Mouse (Mus musculus) forebrain, embryonic 14.5 days (tissue): ENCODE data around the gene Tyw3. TPM values are rescaled to one million over a fixed set of nuclear protein-coding genes. Genes with fewer than 3 reads are reported as not detected.
"Not testable (repeated sequence)": the region's sequence is repeated elsewhere in the genome, so short reads cannot be mapped to it uniquely, and the experiment has no call there.

Experiments
- ATAC-seq: fragments of 200-750 bp; cut with Nextera tagmentation; 2 replicates; pipeline ENCODE4 v1.8.0; 2017; ENCODE audit warnings: mild to moderate bottlenecking, moderate library complexity
- DNase-seq: peaks from one replicate; pipeline ENCODE4 v3.0.0-alpha.2; 2015; ENCODE audit warnings: low spot score
- H3K27ac ChIP-seq: fragments of 300-500 bp; sonication (generic); 2 replicates; pipeline ENCODE4 v1.5.1; 2014; ENCODE audit warnings: low read depth, mild to moderate bottlenecking, control low read depth, low read length, moderate library complexity
- H3K27me3 ChIP-seq: fragments of 300-500 bp; sonication (generic); replicated peaks from 2 replicates; pipeline ENCODE4 v1.6.1; 2014; ENCODE audit warnings: low read length, control low read depth, mixed read lengths; ENCODE audit not compliant: control insufficient read depth, insufficient read depth
- H3K36me3 ChIP-seq: fragments of 300-500 bp; sonication (generic); 2 replicates; pipeline ENCODE4 v1.6.1; 2014; ENCODE audit warnings: low read length, control low read depth; ENCODE audit not compliant: control insufficient read depth, insufficient read depth
- H3K4me1 ChIP-seq: fragments of 300-500 bp; sonication (generic); 2 replicates; pipeline ENCODE4 v1.6.1; 2014; ENCODE audit warnings: antibody characterized with exemption, low read length, control low read depth; ENCODE audit not compliant: control insufficient read depth, insufficient read depth
- H3K4me2 ChIP-seq: fragments of 300-500 bp; sonication (generic); 2 replicates; pipeline ENCODE4 v1.6.1; 2014; ENCODE audit warnings: mild to moderate bottlenecking, control low read depth, low read length
- H3K4me3 ChIP-seq: fragments of 300-500 bp; sonication (generic); 2 replicates; pipeline ENCODE4 v1.5.1; 2014; ENCODE audit warnings: low read depth, low read length, control low read depth
- H3K9ac ChIP-seq: fragments of 300-500 bp; sonication (generic); 2 replicates; pipeline ENCODE4 v1.6.1; 2014; ENCODE audit warnings: mild to moderate bottlenecking, low read length, control low read depth, moderate library complexity
- H3K9me3 ChIP-seq: fragments of 300-500 bp; sonication (generic); replicated peaks from 2 replicates; pipeline ENCODE4 v1.6.1; 2016; ENCODE audit warnings: low read length, control low read depth, mixed read lengths; ENCODE audit not compliant: control insufficient read depth
- WGBS: fragments of 180-500 bp; shearing (Covaris S2); extraction: QIAGEN DNeasy Blood & Tissue Kit; methylation state at CpG from one replicate; pipeline ENCODE4 v1.1.7; 2014; 5-methylcytosine and 5-hydroxymethylcytosine counted together
- polyA plus RNA-seq: library from polyadenylated mRNA; unstranded; fragments of >200 nt; fragmentation: Nextera tagmentation; extraction: Ambion mirVana; gene quantifications from 2 replicates; pipeline ENCODE4 v1.2.1, GENCODE M21; 2014

Tyw3 gene
- 15.2 and 15.7 TPM in 2 replicates for polyA plus RNA-seq

GRCm38 (mm10) chr3:154596934-154597554 lies at the start of gene Tyw3:
Gene Tyw3 (minus strand): TSS chr3:154597104.
- under 1% methylated on average over 38 of the region's 38 CpGs for WGBS
- Histone ChIP-seq H3K36me3 (peaks cover 23% of the 10 kb centered on the region), H3K4me1 (peaks cover 7% of the 10 kb centered on the region; the same call in 1 of the 2 replicates), H3K4me3 (peak within 1 kb of the TSS; percentile 86), H3K9ac (peak within 1 kb of the TSS; percentile 84), H3K27ac (peak within 1 kb of the TSS; percentile 91), H3K9me3 (no peaks in the 10 kb centered on the region), H3K27me3 (no peaks in the 10 kb centered on the region), H3K4me2 (peak within 1 kb of the TSS; percentile 67)
- peak; percentile 97 for ATAC-seq
- peak; percentile 98 for DNase-seq

- H3K9ac ChIP-seq: no peak overlapping the region
- DNase-seq (no peak), ATAC-seq (no peak)
- no peak overlapping the region for H3K27ac ChIP-seq
- no peaks in the 10 kb centered on the region for H3K36me3 ChIP-seq
- no peak overlapping the region for H3K4me3 ChIP-seq
- no peaks in the 10 kb centered on the region for H3K27me3 ChIP-seq
- H3K4me2 ChIP-seq: no peak overlapping the region
- H3K9me3 ChIP-seq: no peaks in the 10 kb centered on the region
- WGBS: 67% methylated on average over 5 of the region's 5 CpGs
- H3K4me1 ChIP-seq: no peaks in the 10 kb centered on the region
Observed at GRCm38 (mm10) chr3:154633091-154633490, 36.2 kb upstream of the Tyw3 start.

- 89% methylated on average over 2 of the region's 2 CpGs for WGBS
- not testable (repeated sequence) for H3K27ac ChIP-seq, H3K4me3 ChIP-seq, H3K4me1 ChIP-seq, H3K4me2 ChIP-seq, H3K27me3 ChIP-seq, DNase-seq, H3K9me3 ChIP-seq, H3K9ac ChIP-seq, ATAC-seq, H3K36me3 ChIP-seq
Observed at GRCm38 (mm10) chr3:154631281-154631680, 34.4 kb upstream of the Tyw3 start.

- Histone ChIP-seq H3K4me1 (no peaks in the 10 kb centered on the region), H3K4me3 (no peak overlapping the region)
- ATAC-seq: no peak
Observed at GRCm38 (mm10) chr3:154628284-154628683, 31.4 kb upstream of the Tyw3 start.

GRCm38 (mm10) chr3:154616106-154616505 lies 19.2 kb upstream of the Tyw3 start:
- 89% methylated on average over 4 of the region's 4 CpGs for WGBS
- Histone ChIP-seq H3K4me1 (no peaks in the 10 kb centered on the region), H3K4me2 (no peak overlapping the region), H3K36me3 (no peaks in the 10 kb centered on the region), H3K4me3 (no peak overlapping the region), H3K27me3 (no peaks in the 10 kb centered on the region), H3K9ac (no peak overlapping the region), H3K9me3 (no peaks in the 10 kb centered on the region), H3K27ac (no peak overlapping the region)
- ATAC-seq (no peak), DNase-seq (no peak)

More at GRCm38 (mm10) chr3:154628284-154628683, 31.4 kb upstream of the Tyw3 start:
- Histone ChIP-seq H3K36me3 (no peaks in the 10 kb centered on the region), H3K27me3 (no peaks in the 10 kb centered on the region), H3K9ac (no peak overlapping the region), H3K4me2 (no peak overlapping the region), H3K9me3 (no peaks in the 10 kb centered on the region), H3K27ac (no peak overlapping the region)
- DNase-seq: no peak

GRCm38 (mm10) chr3:154615304-154615703 lies 18.4 kb upstream of the Tyw3 start:
- Histone ChIP-seq H3K4me2 (no peak overlapping the region), H3K36me3 (no peaks in the 10 kb centered on the region), H3K4me1 (no peaks in the 10 kb centered on the region), H3K27me3 (no peaks in the 10 kb centered on the region), H3K27ac (no peak overlapping the region), H3K4me3 (no peak overlapping the region), H3K9ac (no peak overlapping the region), H3K9me3 (no peaks in the 10 kb centered on the region)
- 78% methylated on average over 7 of the region's 7 CpGs for WGBS
- DNase-seq (no peak), ATAC-seq (no peak)

GRCm38 (mm10) chr3:154614771-154615170 lies 17.9 kb upstream of the Tyw3 start:
- H3K9me3 ChIP-seq: no peaks in the 10 kb centered on the region
- DNase-seq (no peak), ATAC-seq (no peak)
- no peaks in the 10 kb centered on the region for H3K27me3 ChIP-seq
- WGBS: 93% methylated on average over 8 of the region's 8 CpGs
- no peaks in the 10 kb centered on the region for H3K4me1 ChIP-seq
- no peaks in the 10 kb centered on the region for H3K36me3 ChIP-seq
- H3K4me2 ChIP-seq: no peak overlapping the region
- no peak overlapping the region for H3K4me3 ChIP-seq
- no peak overlapping the region for H3K27ac ChIP-seq
- H3K9ac ChIP-seq: no peak overlapping the region

GRCm38 (mm10) chr3:154611888-154612287 lies 15.0 kb upstream of the Tyw3 start:
- H3K36me3 ChIP-seq: no peaks in the 10 kb centered on the region
- H3K9ac ChIP-seq: no peak overlapping the region
- H3K27me3 ChIP-seq: no peaks in the 10 kb centered on the region
- 90% methylated on average over 3 of the region's 3 CpGs for WGBS
- DNase-seq (no peak), ATAC-seq (no peak)
- no peak overlapping the region for H3K4me3 ChIP-seq
- no peak overlapping the region for H3K4me2 ChIP-seq
- H3K9me3 ChIP-seq: no peaks in the 10 kb centered on the region
- H3K4me1 ChIP-seq: no peaks in the 10 kb centered on the region
- no peak overlapping the region for H3K27ac ChIP-seq

GRCm38 (mm10) chr3:154607896-154608295 lies 11.0 kb upstream of the Tyw3 start:
- Histone ChIP-seq H3K4me2 (no peak overlapping the region), H3K27ac (no peak overlapping the region), H3K4me1 (no peaks in the 10 kb centered on the region), H3K9ac (no peak overlapping the region), H3K36me3 (no peaks in the 10 kb centered on the region), H3K9me3 (no peaks in the 10 kb centered on the region), H3K27me3 (no peaks in the 10 kb centered on the region), H3K4me3 (no peak overlapping the region)
- WGBS: 74% methylated on average over 1 of the region's 1 CpGs
- no peak for DNase-seq
- ATAC-seq: no peak
